Mouse (Mus musculus): Measurements from ENCODE around the gene Camta1. TPM values are rescaled to one million over a fixed set of nuclear protein-coding genes. Genes with fewer than 3 reads are reported as not detected.
"Not testable (repeated sequence)": the region's sequence is repeated elsewhere in the genome, so short reads cannot be mapped to it uniquely, and the experiment has no call there.

The Camta1 gene
- total and polyA plus RNA-seq, 2 experiments from 2014 or later: 127 to 145 TPM

DNA sequence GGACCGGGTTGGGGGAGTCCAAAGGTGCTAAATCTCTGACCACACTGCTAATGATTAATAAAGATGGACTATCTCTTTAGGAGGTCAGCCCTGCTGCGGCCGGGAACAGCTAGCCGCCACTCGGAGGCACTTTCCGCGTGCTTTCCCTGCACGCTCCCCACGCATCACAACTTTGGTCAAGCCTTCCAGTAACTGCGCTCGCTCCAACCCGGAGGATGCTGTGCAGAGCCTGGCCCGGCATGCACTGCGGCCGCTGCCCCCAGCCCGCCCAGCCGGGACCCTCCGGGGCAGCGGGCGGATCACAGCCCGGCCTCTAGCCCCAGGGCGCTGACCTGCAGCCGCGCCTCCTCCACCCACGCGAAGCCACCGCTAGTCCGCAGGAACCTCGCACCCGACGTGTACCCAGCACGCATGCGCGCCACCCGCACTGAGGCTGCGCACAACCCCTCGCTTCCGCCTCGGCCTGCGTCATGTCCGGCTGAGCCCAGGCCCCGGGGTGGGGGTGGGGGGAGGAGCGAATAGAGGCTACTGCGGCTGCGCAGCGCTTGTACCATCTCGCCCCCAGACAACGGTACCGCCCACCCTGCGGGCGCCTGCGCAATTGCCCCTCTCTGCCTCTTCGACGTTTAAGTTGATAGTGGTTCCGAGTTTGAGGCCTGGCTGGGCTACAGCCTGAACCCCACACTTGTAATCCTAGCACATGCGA is 952.1 kb downstream of the Camta1 start:
- Histone ChIP-seq H3K4me2 (ENCODE audit: low read depth, low read length) (peak overlapping the region; percentile 71), H3K36me3 (ENCODE audit: insufficient read depth, low read length) (0 out of 2 replicates have a peak, but pooled peaks cover 5% of the 10 kb centered on the region), H3K4me3 (ENCODE audit: low read length) (peak overlapping the region; percentile 85), H3K4me1 (ENCODE audit: insufficient read depth, low read length) (peaks cover 4% of the 10 kb centered on the region; the same call in 1 of the 2 replicates), H3K27ac (peak overlapping the region; percentile 83), H3K27me3 (ENCODE audit: insufficient read depth, low read length) (no peaks in the 10 kb centered on the region), H3K9ac (replicated peaks; ENCODE audit: low read length) (peak overlapping the region; percentile 69), H3K9me3 (ENCODE audit: low read length) (no peaks in the 10 kb centered on the region)
- peak; percentile 12; the same call in 1 of the 2 replicates for TF ChIP-seq CTCF (IDR thresholded peaks at IDR 0.05; ENCODE audit: low read depth)
- DNase-seq (ENCODE audit: low spot score): peak; percentile 99
- WGBS: under 1% methylated on average over 56 of the region's 56 CpGs
- peak; percentile 93 for ATAC-seq

DNA sequence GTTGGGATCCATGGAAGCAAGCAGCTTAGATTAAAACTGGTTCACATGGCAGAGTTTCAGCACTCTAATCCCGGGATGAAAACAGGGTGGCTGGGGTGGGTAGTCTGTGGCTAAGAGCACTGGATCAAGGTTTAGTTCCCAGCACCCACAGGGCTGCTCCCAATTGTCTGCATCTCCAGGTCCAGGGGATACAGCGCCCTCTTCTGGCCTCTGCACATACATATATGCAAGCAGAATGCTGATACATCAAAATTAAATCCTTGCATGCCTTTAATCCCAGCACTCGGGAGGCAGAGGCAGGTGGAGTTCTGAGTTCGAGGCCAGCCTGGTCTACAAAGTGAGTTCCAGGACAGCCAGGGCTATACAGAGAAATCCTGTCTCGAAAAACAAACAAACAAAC is 953.2 kb downstream of the Camta1 start:
- Histone ChIP-seq H3K4me2 (ENCODE audit: low read depth, low read length) (peak overlapping the region; percentile 71; the same call in 1 of the 2 replicates), H3K36me3 (ENCODE audit: insufficient read depth, low read length) (peaks cover 13% of the 10 kb centered on the region)
- H3K9ac ChIP-seq (replicated peaks; ENCODE audit: low read length); H3K4me1 ChIP-seq (ENCODE audit: insufficient read depth, low read length); H3K27ac ChIP-seq; DNase-seq (ENCODE audit: low spot score); H3K4me3 ChIP-seq (ENCODE audit: low read length); ATAC-seq; H3K9me3 ChIP-seq (ENCODE audit: low read length); H3K27me3 ChIP-seq (ENCODE audit: insufficient read depth, low read length): not testable (repeated sequence)
- WGBS: 81% methylated on average over 5 of the region's 5 CpGs
- peak; percentile 38 for TF ChIP-seq CTCF (IDR thresholded peaks at IDR 0.05; ENCODE audit: low read depth)

DNA sequence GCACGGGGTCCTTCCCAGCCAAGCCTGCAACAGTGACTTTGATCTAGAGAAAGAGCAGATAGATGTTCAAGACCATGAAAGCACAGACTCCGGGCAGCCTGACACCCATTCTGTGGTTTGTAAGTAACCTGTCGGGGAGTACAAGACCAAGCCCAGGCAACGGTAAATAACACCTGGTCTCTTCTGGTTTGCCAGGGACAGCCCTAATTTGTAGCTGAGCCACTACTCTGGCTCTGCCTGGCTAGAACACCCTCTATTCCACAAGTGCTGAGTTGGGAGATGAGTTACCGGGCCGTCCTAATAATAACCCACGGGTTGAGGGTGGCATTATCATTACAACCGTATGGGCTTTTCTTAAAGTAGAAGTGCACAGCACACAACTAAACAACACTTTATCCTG is 954.6 kb downstream of the Camta1 start:
- ATAC-seq (no peak), DNase-seq (ENCODE audit: low spot score) (no peak)
- WGBS: 96% methylated on average over 8 of the region's 8 CpGs
- Histone ChIP-seq H3K4me3 (ENCODE audit: low read length) (no peak overlapping the region), H3K27ac (no peak overlapping the region), H3K4me2 (ENCODE audit: low read depth, low read length) (no peak overlapping the region), H3K36me3 (ENCODE audit: insufficient read depth, low read length) (peaks cover 22% of the 10 kb centered on the region), H3K9ac (replicated peaks; ENCODE audit: low read length) (no peak overlapping the region), H3K27me3 (ENCODE audit: insufficient read depth, low read length) (no peaks in the 10 kb centered on the region), H3K4me1 (ENCODE audit: insufficient read depth, low read length) (peaks cover 4% of the 10 kb centered on the region; the same call in 1 of the 2 replicates), H3K9me3 (ENCODE audit: low read length) (no peaks in the 10 kb centered on the region)
- TF ChIP-seq CTCF (IDR thresholded peaks at IDR 0.05; ENCODE audit: low read depth): no peak

DNA sequence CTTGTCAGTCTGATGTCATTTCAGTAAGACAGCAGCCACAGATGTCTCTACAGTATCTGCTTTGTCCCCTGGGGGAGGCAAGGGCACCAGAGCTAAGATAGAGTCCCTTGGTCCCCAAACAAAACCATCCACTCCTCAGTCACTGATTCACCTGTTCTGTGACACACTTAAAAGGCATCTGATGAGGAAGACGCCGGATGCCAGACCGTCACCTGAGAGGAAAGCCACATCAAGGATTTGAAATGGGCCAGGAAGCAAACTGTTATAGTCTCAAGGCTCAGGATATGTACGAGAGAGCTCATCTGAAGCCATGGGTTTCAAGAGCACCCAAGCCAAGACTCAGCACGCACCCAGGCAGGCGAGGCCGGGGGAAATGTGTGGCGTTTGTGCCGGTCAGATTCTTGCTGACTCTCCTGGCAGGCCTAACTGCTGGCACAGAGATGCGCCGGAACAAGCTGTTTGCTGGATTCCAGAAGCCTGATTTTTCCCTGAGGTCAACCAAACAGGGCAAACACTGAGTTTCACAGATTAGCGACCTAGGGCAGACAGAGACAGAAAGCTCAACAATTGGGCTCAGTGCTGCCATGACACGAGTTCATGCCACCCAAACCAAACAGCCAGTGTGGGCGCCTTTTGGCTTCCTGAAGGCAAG is 958.5 kb downstream of the Camta1 start:
- Histone ChIP-seq H3K9me3 (ENCODE audit: low read length) (no peaks in the 10 kb centered on the region), H3K4me3 (ENCODE audit: low read length) (no peak overlapping the region), H3K4me2 (ENCODE audit: low read depth, low read length) (no peak overlapping the region), H3K4me1 (ENCODE audit: insufficient read depth, low read length) (no peaks in the 10 kb centered on the region), H3K27me3 (ENCODE audit: insufficient read depth, low read length) (no peaks in the 10 kb centered on the region), H3K36me3 (ENCODE audit: insufficient read depth, low read length) (peaks cover 42% of the 10 kb centered on the region), H3K27ac (no peak overlapping the region), H3K9ac (replicated peaks; ENCODE audit: low read length) (no peak overlapping the region)
- ATAC-seq: no peak
- 93% methylated on average over 14 of the region's 14 CpGs for WGBS
- no peak for TF ChIP-seq CTCF (IDR thresholded peaks at IDR 0.05; ENCODE audit: low read depth)
- no peak for DNase-seq (ENCODE audit: low spot score)

DNA sequence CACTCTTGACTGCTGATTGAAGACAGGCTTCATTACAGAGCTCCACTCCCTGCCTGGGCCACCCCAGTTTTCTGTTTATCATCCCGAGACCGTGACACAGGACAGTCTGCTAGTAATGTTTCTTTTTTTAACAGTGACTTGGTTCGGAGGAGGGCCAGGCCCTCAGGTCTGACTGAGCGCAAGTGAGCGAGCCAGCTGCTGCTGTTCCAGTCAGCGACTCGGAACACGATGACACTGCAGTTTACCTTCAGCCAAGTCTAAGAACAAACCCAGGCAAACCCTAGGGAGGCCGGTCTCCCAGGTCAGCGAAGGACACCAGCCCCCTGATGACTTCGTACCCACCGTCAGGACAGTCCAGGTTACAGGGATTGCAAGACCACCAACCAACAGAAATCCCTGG is 959.6 kb downstream of the Camta1 start:
- Histone ChIP-seq H3K4me1 (ENCODE audit: insufficient read depth, low read length) (no peaks in the 10 kb centered on the region), H3K9ac (replicated peaks; ENCODE audit: low read length) (no peak overlapping the region)
- TF ChIP-seq CTCF (IDR thresholded peaks at IDR 0.05; ENCODE audit: low read depth): no peak

DNA sequence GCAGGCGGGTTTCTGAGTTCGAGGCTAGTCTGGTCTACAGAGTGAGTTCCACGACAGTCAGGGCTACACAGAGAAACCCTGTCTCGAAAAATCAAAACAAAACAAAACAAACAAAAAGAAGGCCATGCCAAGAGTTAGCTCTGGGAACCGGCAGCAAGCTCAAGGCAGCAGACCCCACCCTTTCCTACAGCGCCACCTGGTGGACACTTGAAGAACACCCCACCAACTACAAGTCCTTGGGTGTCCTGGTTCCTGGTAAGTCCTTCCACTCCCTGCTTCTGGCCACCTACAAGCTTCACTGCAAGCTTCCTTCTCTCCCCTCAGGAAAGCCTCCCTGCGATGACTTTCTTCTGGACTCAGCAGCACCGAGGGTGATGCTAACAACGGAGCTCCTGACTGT is 960.0 kb downstream of the Camta1 start:
- H3K27me3 ChIP-seq (ENCODE audit: insufficient read depth, low read length): no peaks in the 10 kb centered on the region
- no peak overlapping the region for H3K9ac ChIP-seq (replicated peaks; ENCODE audit: low read length)
- peaks cover 52% of the 10 kb centered on the region for H3K36me3 ChIP-seq (ENCODE audit: insufficient read depth, low read length)
- ATAC-seq (no peak), DNase-seq (ENCODE audit: low spot score) (peak; percentile 77)
- H3K4me3 ChIP-seq (ENCODE audit: low read length): no peak overlapping the region
- H3K4me2 ChIP-seq (ENCODE audit: low read depth, low read length): no peak overlapping the region
- H3K27ac ChIP-seq: no peak overlapping the region
- TF ChIP-seq CTCF (IDR thresholded peaks at IDR 0.05; ENCODE audit: low read depth): peak; percentile 92
- H3K9me3 ChIP-seq (ENCODE audit: low read length): no peaks in the 10 kb centered on the region
- 46% methylated on average over 9 of the region's 9 CpGs for WGBS
- H3K4me1 ChIP-seq (ENCODE audit: insufficient read depth, low read length): no peaks in the 10 kb centered on the region

More for the DNA sequence above, 959.6 kb downstream of the Camta1 start:
- Histone ChIP-seq H3K27ac (no peak overlapping the region), H3K4me3 (ENCODE audit: low read length) (no peak overlapping the region), H3K27me3 (ENCODE audit: insufficient read depth, low read length) (no peaks in the 10 kb centered on the region), H3K4me2 (ENCODE audit: low read depth, low read length) (no peak overlapping the region), H3K36me3 (ENCODE audit: insufficient read depth, low read length) (peaks cover 48% of the 10 kb centered on the region), H3K9me3 (ENCODE audit: low read length) (no peaks in the 10 kb centered on the region)
- DNase-seq (ENCODE audit: low spot score): no peak
- ATAC-seq: no peak
- WGBS: 93% methylated on average over 12 of the region's 12 CpGs

DNA sequence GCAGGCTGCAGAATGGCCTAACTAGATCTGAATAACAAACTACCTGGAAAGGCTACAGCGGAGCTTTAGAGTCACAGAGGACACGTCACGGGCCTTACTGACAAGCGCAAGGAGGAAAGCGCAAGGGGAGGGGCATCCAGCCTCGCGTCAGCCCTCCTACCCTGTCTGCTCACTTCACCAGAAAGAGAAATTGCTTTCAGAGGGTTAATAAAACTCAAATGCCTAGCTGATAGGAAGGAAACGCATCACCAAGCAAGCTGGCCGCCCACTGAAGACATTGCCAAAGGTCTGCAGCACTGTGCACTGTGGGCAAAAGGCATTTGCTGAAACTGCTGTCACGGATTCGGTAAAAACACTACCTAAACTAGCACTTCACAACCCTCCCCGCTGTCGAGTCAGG is 961.2 kb downstream of the Camta1 start:
- Histone ChIP-seq H3K36me3 (ENCODE audit: insufficient read depth, low read length) (peaks cover 56% of the 10 kb centered on the region), H3K4me3 (ENCODE audit: low read length) (no peak overlapping the region), H3K4me1 (ENCODE audit: insufficient read depth, low read length) (no peaks in the 10 kb centered on the region), H3K4me2 (ENCODE audit: low read depth, low read length) (no peak overlapping the region), H3K27ac (no peak overlapping the region), H3K9me3 (ENCODE audit: low read length) (no peaks in the 10 kb centered on the region), H3K27me3 (ENCODE audit: insufficient read depth, low read length) (no peaks in the 10 kb centered on the region), H3K9ac (replicated peaks; ENCODE audit: low read length) (no peak overlapping the region)
- ATAC-seq: no peak
- no peak for DNase-seq (ENCODE audit: low spot score)
- 96% methylated on average over 13 of the region's 13 CpGs for whole genome bisulfite sequencing
- no peak for TF ChIP-seq CTCF (IDR thresholded peaks at IDR 0.05; ENCODE audit: low read depth)
